Mouse (Mus musculus): ENCODE data around the gene Bcl2l2. TPM values are rescaled to one million over a fixed set of nuclear protein-coding genes. Genes with fewer than 3 reads are reported as not detected.

The Bcl2l2 gene
- polyA plus RNA-seq (2015; fragmentation: Nextera tagmentation; extraction: Ambion mirVana): 3.2 and 4.3 TPM in 2 replicates

GRCm38 (mm10) chr14:54883154-54884021, at the start of gene Bcl2l2, which contains the start of gene Gm20521:
Gene Bcl2l2 (plus strand): TSS chr14:54883377.
Gene Gm20521 (plus strand): TSS chr14:54883441.
- ATAC-seq (ENCODE audit: low FRiP score, low read depth): peak; percentile 88
- no peaks in the 10 kb centered on the region for H3K27me3 ChIP-seq
- peaks cover 30% of the 10 kb centered on the region for H3K4me1 ChIP-seq (replicated peaks)
- 0% methylated on average over 27 of the region's 27 CpGs for WGBS
- 0 out of 2 replicates have a peak, but pooled peaks cover 5% of the 10 kb centered on the region for H3K36me3 ChIP-seq
- peak within 1 kb of the TSS; percentile 63 for H3K4me2 ChIP-seq
- peak within 1 kb of the TSS; percentile 57 for H3K4me3 ChIP-seq
- H3K9ac ChIP-seq: peak within 1 kb of the TSS; percentile 73
- H3K9me3 ChIP-seq: no peaks in the 10 kb centered on the region
- H3K27ac ChIP-seq (replicated peaks): peak within 1 kb of the TSS; percentile 79

- Histone ChIP-seq H3K4me3 (no peak overlapping the region), H3K4me2 (0 out of 2 replicates have a peak overlapping the region, but pooled peaks have one; percentile 17), H3K36me3 (no peaks in the 10 kb centered on the region), H3K4me1 (replicated peaks) (0 out of 2 replicates have a peak, but pooled peaks cover 3% of the 10 kb centered on the region), H3K9ac (peak overlapping the region; percentile 17; the same call in 1 of the 2 replicates), H3K27ac (replicated peaks) (no peak overlapping the region; the same call in 1 of the 2 replicates), H3K9me3 (no peaks in the 10 kb centered on the region), H3K27me3 (no peaks in the 10 kb centered on the region)
- 7% methylated on average over 4 of the region's 4 CpGs for WGBS
- ATAC-seq (ENCODE audit: low FRiP score, low read depth): peak; percentile 34; the same call in 1 of the 2 replicates
These were observed 39.7 kb upstream of the Bcl2l2 start for GRCm38 (mm10) chr14:54843461-54843860.

GRCm38 (mm10) chr14:54855726-54856125, 27.5 kb upstream of the Bcl2l2 start:
- 96% methylated on average over 3 of the region's 3 CpGs for WGBS

GRCm38 (mm10) chr14:54856703-54857102, 26.5 kb upstream of the Bcl2l2 start:
- H3K36me3 ChIP-seq: peaks cover 24% of the 10 kb centered on the region
- no peak overlapping the region for H3K9ac ChIP-seq
- no peaks in the 10 kb centered on the region for H3K9me3 ChIP-seq
- WGBS: 93% methylated on average over 7 of the region's 7 CpGs
- no peak for ATAC-seq (ENCODE audit: low FRiP score, low read depth)
- no peaks in the 10 kb centered on the region for H3K4me1 ChIP-seq (replicated peaks)
- H3K27ac ChIP-seq (replicated peaks): no peak overlapping the region
- no peaks in the 10 kb centered on the region for H3K27me3 ChIP-seq
- no peak overlapping the region for H3K4me2 ChIP-seq
- H3K4me3 ChIP-seq: no peak overlapping the region

More at GRCm38 (mm10) chr14:54855726-54856125, 27.5 kb upstream of the Bcl2l2 start:
- ATAC-seq (ENCODE audit: low FRiP score, low read depth): no peak
- Histone ChIP-seq H3K4me3 (no peak overlapping the region), H3K9me3 (no peaks in the 10 kb centered on the region), H3K4me1 (replicated peaks) (no peaks in the 10 kb centered on the region), H3K9ac (no peak overlapping the region), H3K27ac (replicated peaks) (no peak overlapping the region), H3K27me3 (no peaks in the 10 kb centered on the region), H3K36me3 (peaks cover 24% of the 10 kb centered on the region), H3K4me2 (no peak overlapping the region)

- no peak overlapping the region for H3K9ac ChIP-seq
- H3K36me3 ChIP-seq: peaks cover 24% of the 10 kb centered on the region
- peaks cover 4% of the 10 kb centered on the region; the same call in 1 of the 2 replicates for H3K4me1 ChIP-seq (replicated peaks)
- H3K4me2 ChIP-seq: no peak overlapping the region
- H3K9me3 ChIP-seq: no peaks in the 10 kb centered on the region
- H3K27me3 ChIP-seq: no peaks in the 10 kb centered on the region
- WGBS: 90% methylated on average over 9 of the region's 9 CpGs
- H3K27ac ChIP-seq (replicated peaks): no peak overlapping the region
- no peak overlapping the region for H3K4me3 ChIP-seq
- no peak for ATAC-seq (ENCODE audit: low FRiP score, low read depth)
These were observed 25.3 kb upstream of the Bcl2l2 start for GRCm38 (mm10) chr14:54857891-54858290.

GRCm38 (mm10) chr14:54860511-54860910, 22.7 kb upstream of the Bcl2l2 start:
- H3K4me1 ChIP-seq (replicated peaks): peaks cover 14% of the 10 kb centered on the region
- H3K27ac ChIP-seq (replicated peaks): no peak overlapping the region
- 58% methylated on average over 2 of the region's 2 CpGs for WGBS
- H3K9ac ChIP-seq: no peak overlapping the region
- no peak overlapping the region for H3K4me3 ChIP-seq
- no peak overlapping the region for H3K4me2 ChIP-seq
- no peaks in the 10 kb centered on the region for H3K9me3 ChIP-seq
- no peak for ATAC-seq (ENCODE audit: low FRiP score, low read depth)
- no peaks in the 10 kb centered on the region for H3K27me3 ChIP-seq
- peaks cover 20% of the 10 kb centered on the region for H3K36me3 ChIP-seq

GRCm38 (mm10) chr14:54863501-54864312, 19.5 kb upstream of the Bcl2l2 start:
- under 1% methylated on average over 52 of the region's 56 CpGs for WGBS
- Histone ChIP-seq H3K27me3 (no peaks in the 10 kb centered on the region), H3K9ac (peak overlapping the region; percentile 86), H3K4me2 (peak overlapping the region; percentile 81), H3K27ac (replicated peaks) (peak overlapping the region; percentile 85), H3K9me3 (no peaks in the 10 kb centered on the region), H3K36me3 (no peaks in the 10 kb centered on the region), H3K4me1 (replicated peaks) (peaks cover 14% of the 10 kb centered on the region), H3K4me3 (peak overlapping the region; percentile 84)
- peak; percentile 99 for ATAC-seq (ENCODE audit: low FRiP score, low read depth)

GRCm38 (mm10) chr14:54864313-54865036, 18.7 kb upstream of the Bcl2l2 start:
- peaks cover 14% of the 10 kb centered on the region for H3K4me1 ChIP-seq (replicated peaks)
- H3K9ac ChIP-seq: peak overlapping the region; percentile 86
- no peaks in the 10 kb centered on the region for H3K9me3 ChIP-seq
- H3K36me3 ChIP-seq: no peaks in the 10 kb centered on the region
- 16% methylated on average over 21 of the region's 21 CpGs for WGBS
- peak overlapping the region; percentile 81 for H3K4me2 ChIP-seq
- ATAC-seq (ENCODE audit: low FRiP score, low read depth): no peak; the same call in 1 of the 2 replicates
- peak overlapping the region; percentile 84 for H3K4me3 ChIP-seq
- H3K27me3 ChIP-seq: no peaks in the 10 kb centered on the region
- H3K27ac ChIP-seq (replicated peaks): peak overlapping the region; percentile 85

GRCm38 (mm10) chr14:54865626-54866025, 17.6 kb upstream of the Bcl2l2 start:
- ATAC-seq (ENCODE audit: low FRiP score, low read depth): no peak
- Histone ChIP-seq H3K4me2 (no peak overlapping the region), H3K4me1 (replicated peaks) (peaks cover 14% of the 10 kb centered on the region), H3K36me3 (no peaks in the 10 kb centered on the region), H3K9me3 (no peaks in the 10 kb centered on the region), H3K27ac (replicated peaks) (no peak overlapping the region), H3K9ac (no peak overlapping the region), H3K4me3 (no peak overlapping the region), H3K27me3 (no peaks in the 10 kb centered on the region)
- WGBS: 82% methylated on average over 5 of the region's 5 CpGs

GRCm38 (mm10) chr14:54866268-54866667, 16.9 kb upstream of the Bcl2l2 start:
- peaks cover 14% of the 10 kb centered on the region for H3K4me1 ChIP-seq (replicated peaks)
- H3K9ac ChIP-seq: no peak overlapping the region
- no peak for ATAC-seq (ENCODE audit: low FRiP score, low read depth)
- no peaks in the 10 kb centered on the region for H3K9me3 ChIP-seq
- no peaks in the 10 kb centered on the region; the same call in 1 of the 2 replicates for H3K36me3 ChIP-seq
- no peak overlapping the region for H3K27ac ChIP-seq (replicated peaks)
- H3K27me3 ChIP-seq: no peaks in the 10 kb centered on the region
- no peak overlapping the region for H3K4me3 ChIP-seq
- 70% methylated on average over 3 of the region's 3 CpGs for whole genome bisulfite sequencing
- no peak overlapping the region for H3K4me2 ChIP-seq

- no peak overlapping the region for H3K9ac ChIP-seq
- no peaks in the 10 kb centered on the region for H3K9me3 ChIP-seq
- no peaks in the 10 kb centered on the region; the same call in 1 of the 2 replicates for H3K36me3 ChIP-seq
- H3K4me1 ChIP-seq (replicated peaks): peaks cover 14% of the 10 kb centered on the region
- H3K27ac ChIP-seq (replicated peaks): no peak overlapping the region
- H3K4me3 ChIP-seq: no peak overlapping the region
- WGBS: 52% methylated on average over 5 of the region's 5 CpGs
- H3K4me2 ChIP-seq: no peak overlapping the region
- no peak for ATAC-seq (ENCODE audit: low FRiP score, low read depth)
- H3K27me3 ChIP-seq: no peaks in the 10 kb centered on the region
These were observed 16.2 kb upstream of the Bcl2l2 start for GRCm38 (mm10) chr14:54866936-54867335.

Data from hindbrain, embryonic 15.5 days (tissue).